Mouse (Mus musculus): ENCODE measurements around the gene Fto. TPM values are rescaled to one million over a fixed set of nuclear protein-coding genes. Genes with fewer than 3 reads are reported as not detected.
A peak's percentile ranks its signal among the peaks of the same experiment; 100 is the strongest.

Gene Fto
- polyA plus RNA-seq, 1 experiment from 2014 or later: 149 TPM

DNA sequence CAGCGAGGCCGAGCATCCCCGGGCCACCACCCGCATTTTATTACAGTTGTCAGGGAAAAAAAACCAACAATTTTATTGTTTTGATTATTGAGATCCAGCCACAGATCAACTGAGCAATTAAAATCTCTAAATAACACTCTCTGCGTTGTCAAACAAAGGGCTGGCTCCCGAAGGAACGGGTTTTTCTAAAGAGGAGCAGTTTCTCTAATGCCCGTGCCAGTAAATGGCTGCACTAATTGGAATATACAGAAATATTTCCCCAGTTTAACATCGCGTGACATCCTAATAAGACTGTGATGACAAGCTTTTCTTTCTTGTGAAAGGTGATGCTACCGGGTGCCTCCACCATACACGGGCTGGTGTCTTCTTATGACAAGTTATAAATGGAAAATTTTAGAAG is 324.9 kb downstream of the Fto start:
- Histone ChIP-seq H3K36me3 (replicated peaks; ENCODE audit: control insufficient read depth, insufficient read depth) (no peaks in the 10 kb centered on the region), H3K4me3 (replicated peaks; ENCODE audit: low read length) (no peak overlapping the region), H3K4me1 (replicated peaks; ENCODE audit: control insufficient read depth, insufficient read depth, low read length) (peaks cover 5% of the 10 kb centered on the region; the same call in 1 of the 2 replicates), H3K9ac (no peak overlapping the region), H3K27ac (no peak overlapping the region), H3K4me2 (replicated peaks) (no peak overlapping the region), H3K27me3 (ENCODE audit: control insufficient read depth, insufficient read depth, low read length) (0 out of 2 replicates have a peak, but pooled peaks cover 5% of the 10 kb centered on the region), H3K9me3 (ENCODE audit: control insufficient read depth, low read length) (no peaks in the 10 kb centered on the region)
- 44% methylated on average over 12 of the region's 12 CpGs for WGBS
- no peak for ATAC-seq (ENCODE audit: low FRiP score)
- DNase-seq (ENCODE audit: low spot score): no peak

DNA sequence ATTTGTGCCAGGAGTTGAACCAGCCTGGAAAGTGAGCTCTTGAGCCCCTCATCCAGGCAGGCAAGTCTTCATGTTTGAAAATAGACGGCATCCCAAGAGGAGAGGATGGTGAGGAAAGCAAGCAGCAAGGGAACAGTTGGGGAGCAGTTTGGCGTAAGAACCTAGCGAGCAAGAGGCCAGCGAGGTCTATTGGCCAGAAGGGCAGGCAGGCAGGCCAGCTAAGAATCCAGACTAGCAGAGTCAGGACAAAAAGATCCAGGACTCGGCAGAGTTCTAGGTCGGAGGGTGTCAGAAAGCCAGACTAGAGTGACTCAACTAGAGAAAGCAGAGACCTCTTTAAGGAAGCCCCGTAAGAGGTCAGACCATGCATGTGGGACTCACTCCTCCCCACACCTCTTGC is 327.1 kb downstream of the Fto start:
- Histone ChIP-seq H3K9ac (no peak overlapping the region), H3K4me2 (replicated peaks) (no peak overlapping the region), H3K9me3 (ENCODE audit: control insufficient read depth, low read length) (no peaks in the 10 kb centered on the region), H3K4me3 (replicated peaks; ENCODE audit: low read length) (no peak overlapping the region), H3K27ac (no peak overlapping the region), H3K4me1 (replicated peaks; ENCODE audit: control insufficient read depth, insufficient read depth, low read length) (peaks cover 9% of the 10 kb centered on the region), H3K27me3 (ENCODE audit: control insufficient read depth, insufficient read depth, low read length) (0 out of 2 replicates have a peak, but pooled peaks cover 4% of the 10 kb centered on the region), H3K36me3 (replicated peaks; ENCODE audit: control insufficient read depth, insufficient read depth) (no peaks in the 10 kb centered on the region)
- 89% methylated on average over 7 of the region's 7 CpGs for WGBS
- no peak for ATAC-seq (ENCODE audit: low FRiP score)
- no peak for DNase-seq (ENCODE audit: low spot score)

DNA sequence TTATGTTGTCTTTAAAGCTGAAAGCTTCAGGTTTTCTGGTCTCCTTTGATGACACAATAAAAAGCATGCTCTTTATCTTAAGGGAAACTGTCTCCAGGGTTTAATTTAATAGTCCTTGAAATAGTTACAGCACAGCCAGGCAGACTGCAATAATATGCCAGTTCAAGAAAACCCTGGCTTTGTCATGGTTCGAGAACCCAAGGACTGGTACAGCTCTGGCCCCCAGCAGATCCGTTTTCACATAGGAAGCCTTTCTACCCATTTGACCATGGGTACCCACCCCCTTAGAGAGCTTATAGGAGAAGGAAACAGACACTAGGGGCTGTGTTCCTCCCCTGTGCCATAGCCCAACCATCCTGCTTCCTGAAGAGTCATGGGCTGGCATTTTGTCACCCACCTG is 332.2 kb downstream of the Fto start:
- Histone ChIP-seq H3K4me1 (replicated peaks; ENCODE audit: control insufficient read depth, insufficient read depth, low read length) (peaks cover 25% of the 10 kb centered on the region), H3K27ac (no peak overlapping the region), H3K27me3 (ENCODE audit: control insufficient read depth, insufficient read depth, low read length) (0 out of 2 replicates have a peak, but pooled peaks cover 4% of the 10 kb centered on the region), H3K36me3 (replicated peaks; ENCODE audit: control insufficient read depth, insufficient read depth) (no peaks in the 10 kb centered on the region), H3K9ac (no peak overlapping the region), H3K4me2 (replicated peaks) (no peak overlapping the region), H3K9me3 (ENCODE audit: control insufficient read depth, low read length) (no peaks in the 10 kb centered on the region), H3K4me3 (replicated peaks; ENCODE audit: low read length) (no peak overlapping the region)
- DNase-seq (ENCODE audit: low spot score): no peak
- ATAC-seq (ENCODE audit: low FRiP score): no peak
- 54% methylated on average over 2 of the region's 2 CpGs for WGBS

DNA sequence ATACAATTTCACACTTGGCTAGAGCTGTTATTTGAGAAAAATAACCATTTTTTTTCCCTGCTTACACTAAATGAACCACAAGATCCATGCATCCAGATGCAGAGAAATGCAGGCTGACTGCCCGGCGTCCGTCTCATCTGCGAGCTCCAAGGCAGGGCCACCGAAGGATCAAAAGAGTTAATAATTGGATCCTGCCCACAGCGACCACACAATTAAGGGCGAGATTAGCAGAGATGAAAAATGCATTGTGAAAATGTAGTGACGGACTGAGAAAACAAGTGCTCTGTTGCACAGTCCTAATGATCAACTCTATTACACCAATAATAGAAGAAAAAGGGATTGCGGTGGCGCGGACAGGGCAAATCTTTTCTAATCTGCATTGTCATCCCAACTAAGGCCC is 334.6 kb downstream of the Fto start:
- H3K4me2 ChIP-seq (replicated peaks): no peak overlapping the region
- DNase-seq (ENCODE audit: low spot score): no peak

DNA sequence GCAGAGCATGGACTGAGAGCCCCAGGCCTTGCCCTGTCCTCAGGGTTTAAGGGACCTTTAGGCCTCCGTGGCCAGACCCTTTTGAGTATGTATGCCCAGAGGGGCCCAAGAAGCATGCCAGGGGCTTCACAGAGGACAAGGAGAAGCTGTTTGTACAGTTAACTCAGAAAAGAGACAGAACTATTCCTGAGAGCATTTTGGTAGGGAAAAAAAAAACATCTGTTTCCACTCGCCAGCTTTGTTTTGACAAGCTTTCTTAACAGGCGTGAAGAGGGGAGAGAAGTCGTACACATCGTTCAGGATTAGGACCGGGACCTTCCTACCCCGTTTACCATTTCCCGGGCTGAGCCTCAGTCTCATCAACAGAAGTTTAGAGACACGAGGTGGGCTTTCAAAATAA is 335.5 kb downstream of the Fto start:
- Histone ChIP-seq H3K27ac (no peak overlapping the region), H3K4me1 (replicated peaks; ENCODE audit: control insufficient read depth, insufficient read depth, low read length) (peaks cover 34% of the 10 kb centered on the region), H3K27me3 (ENCODE audit: control insufficient read depth, insufficient read depth, low read length) (peaks cover 7% of the 10 kb centered on the region; the same call in 1 of the 2 replicates), H3K36me3 (replicated peaks; ENCODE audit: control insufficient read depth, insufficient read depth) (no peaks in the 10 kb centered on the region), H3K4me3 (replicated peaks; ENCODE audit: low read length) (no peak overlapping the region), H3K9me3 (ENCODE audit: control insufficient read depth, low read length) (no peaks in the 10 kb centered on the region), H3K9ac (no peak overlapping the region), H3K4me2 (replicated peaks) (no peak overlapping the region)
- no peak for DNase-seq (ENCODE audit: low spot score)
- WGBS: 29% methylated on average over 9 of the region's 9 CpGs
- ATAC-seq (ENCODE audit: low FRiP score): no peak

More for the DNA sequence above, 334.6 kb downstream of the Fto start:
- Histone ChIP-seq H3K9me3 (ENCODE audit: control insufficient read depth, low read length) (no peaks in the 10 kb centered on the region), H3K4me1 (replicated peaks; ENCODE audit: control insufficient read depth, insufficient read depth, low read length) (peaks cover 31% of the 10 kb centered on the region), H3K36me3 (replicated peaks; ENCODE audit: control insufficient read depth, insufficient read depth) (no peaks in the 10 kb centered on the region), H3K4me3 (replicated peaks; ENCODE audit: low read length) (no peak overlapping the region), H3K27ac (no peak overlapping the region), H3K9ac (no peak overlapping the region), H3K27me3 (ENCODE audit: control insufficient read depth, insufficient read depth, low read length) (peaks cover 11% of the 10 kb centered on the region; the same call in 1 of the 2 replicates)
- no peak for ATAC-seq (ENCODE audit: low FRiP score)
- WGBS: 30% methylated on average over 11 of the region's 11 CpGs

DNA sequence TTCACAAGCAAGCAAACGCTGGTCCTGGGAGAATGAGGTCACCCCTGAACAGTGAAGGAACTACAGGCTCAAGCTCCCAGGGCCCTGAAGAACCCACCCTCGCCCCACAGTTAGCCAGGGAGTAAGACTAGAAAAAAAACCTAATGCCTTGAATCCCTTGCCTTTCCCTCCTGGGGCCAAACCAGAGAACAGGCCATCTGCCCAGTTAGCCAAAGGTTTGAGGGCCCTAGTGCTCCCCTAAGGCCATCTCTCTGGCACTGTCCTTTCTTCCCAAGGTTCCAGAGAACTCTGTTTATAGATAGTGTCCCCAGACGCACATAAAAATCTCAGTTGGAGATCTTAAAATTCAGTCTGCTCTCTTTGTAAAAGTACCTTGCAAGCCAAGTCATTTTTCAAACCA is 340.2 kb downstream of the Fto start:
- Histone ChIP-seq H3K27me3 (ENCODE audit: control insufficient read depth, insufficient read depth, low read length) (peaks cover 7% of the 10 kb centered on the region; the same call in 1 of the 2 replicates), H3K9ac (no peak overlapping the region), H3K36me3 (replicated peaks; ENCODE audit: control insufficient read depth, insufficient read depth) (no peaks in the 10 kb centered on the region), H3K27ac (no peak overlapping the region), H3K9me3 (ENCODE audit: control insufficient read depth, low read length) (no peaks in the 10 kb centered on the region), H3K4me3 (replicated peaks; ENCODE audit: low read length) (no peak overlapping the region), H3K4me2 (replicated peaks) (no peak overlapping the region), H3K4me1 (replicated peaks; ENCODE audit: control insufficient read depth, insufficient read depth, low read length) (peaks cover 19% of the 10 kb centered on the region; the same call in 1 of the 2 replicates)
- no peak for DNase-seq (ENCODE audit: low spot score)
- no peak for ATAC-seq (ENCODE audit: low FRiP score)
- WGBS: 53% methylated on average over 3 of the region's 3 CpGs

DNA sequence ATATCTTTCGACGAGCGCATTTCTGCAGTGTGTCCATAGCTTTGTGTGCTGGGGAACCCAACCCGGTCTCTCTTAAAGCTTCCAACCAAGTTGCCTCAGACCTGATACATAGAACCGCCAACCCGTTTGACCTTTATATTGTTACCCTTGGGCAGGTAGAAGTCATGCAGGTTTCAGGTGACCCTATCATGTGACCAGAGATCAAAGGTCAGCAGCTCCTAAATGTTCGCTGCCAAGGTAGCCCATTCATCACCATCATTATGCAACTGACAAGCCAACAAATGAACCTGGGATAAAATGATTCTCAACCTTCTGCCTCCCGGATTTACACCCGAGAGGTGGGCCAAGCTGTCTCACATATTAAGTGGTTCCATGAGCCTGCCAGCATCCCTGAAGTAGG is 344.1 kb downstream of the Fto start:
- H3K4me3 ChIP-seq (replicated peaks; ENCODE audit: low read length): no peak overlapping the region
- no peaks in the 10 kb centered on the region for H3K9me3 ChIP-seq (ENCODE audit: control insufficient read depth, low read length)
- ATAC-seq (ENCODE audit: low FRiP score) (no peak), DNase-seq (ENCODE audit: low spot score) (no peak)
- H3K27ac ChIP-seq: no peak overlapping the region
- no peaks in the 10 kb centered on the region for H3K36me3 ChIP-seq (replicated peaks; ENCODE audit: control insufficient read depth, insufficient read depth)
- no peaks in the 10 kb centered on the region; the same call in 1 of the 2 replicates for H3K27me3 ChIP-seq (ENCODE audit: control insufficient read depth, insufficient read depth, low read length)
- peaks cover 16% of the 10 kb centered on the region; the same call in 1 of the 2 replicates for H3K4me1 ChIP-seq (replicated peaks; ENCODE audit: control insufficient read depth, insufficient read depth, low read length)
- H3K9ac ChIP-seq: no peak overlapping the region
- H3K4me2 ChIP-seq (replicated peaks): no peak overlapping the region
- 81% methylated on average over 9 of the region's 9 CpGs for WGBS

DNA sequence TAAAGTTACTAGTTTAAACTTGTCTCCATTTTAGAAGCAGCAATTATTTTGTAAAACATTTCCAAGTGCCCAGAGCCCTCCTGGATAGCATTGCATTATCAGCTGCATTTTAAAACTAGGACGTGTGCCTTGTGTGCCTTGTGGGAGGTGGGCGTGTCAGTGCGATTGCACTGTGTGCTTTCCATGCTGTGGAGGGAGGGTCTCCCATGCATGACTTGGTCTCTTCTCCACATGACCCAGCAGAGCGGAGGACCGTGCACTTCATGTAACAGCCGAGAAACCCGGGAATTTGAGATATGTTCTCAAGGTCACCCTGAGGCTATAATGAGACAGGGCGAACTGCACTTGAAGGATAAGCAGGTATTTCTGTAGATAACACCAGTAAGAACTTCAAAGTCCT is 347.6 kb downstream of the Fto start:
- no peaks in the 10 kb centered on the region for H3K9me3 ChIP-seq (ENCODE audit: control insufficient read depth, low read length)
- peaks cover 8% of the 10 kb centered on the region; the same call in 1 of the 2 replicates for H3K4me1 ChIP-seq (replicated peaks; ENCODE audit: control insufficient read depth, insufficient read depth, low read length)
- no peak overlapping the region for H3K4me3 ChIP-seq (replicated peaks; ENCODE audit: low read length)
- no peak overlapping the region for H3K4me2 ChIP-seq (replicated peaks)
- no peaks in the 10 kb centered on the region; the same call in 1 of the 2 replicates for H3K27me3 ChIP-seq (ENCODE audit: control insufficient read depth, insufficient read depth, low read length)
- no peak overlapping the region for H3K9ac ChIP-seq
- DNase-seq (ENCODE audit: low spot score) (no peak), ATAC-seq (ENCODE audit: low FRiP score) (no peak)
- no peak overlapping the region for H3K27ac ChIP-seq
- H3K36me3 ChIP-seq (replicated peaks; ENCODE audit: control insufficient read depth, insufficient read depth): no peaks in the 10 kb centered on the region
- 75% methylated on average over 8 of the region's 8 CpGs for WGBS

DNA sequence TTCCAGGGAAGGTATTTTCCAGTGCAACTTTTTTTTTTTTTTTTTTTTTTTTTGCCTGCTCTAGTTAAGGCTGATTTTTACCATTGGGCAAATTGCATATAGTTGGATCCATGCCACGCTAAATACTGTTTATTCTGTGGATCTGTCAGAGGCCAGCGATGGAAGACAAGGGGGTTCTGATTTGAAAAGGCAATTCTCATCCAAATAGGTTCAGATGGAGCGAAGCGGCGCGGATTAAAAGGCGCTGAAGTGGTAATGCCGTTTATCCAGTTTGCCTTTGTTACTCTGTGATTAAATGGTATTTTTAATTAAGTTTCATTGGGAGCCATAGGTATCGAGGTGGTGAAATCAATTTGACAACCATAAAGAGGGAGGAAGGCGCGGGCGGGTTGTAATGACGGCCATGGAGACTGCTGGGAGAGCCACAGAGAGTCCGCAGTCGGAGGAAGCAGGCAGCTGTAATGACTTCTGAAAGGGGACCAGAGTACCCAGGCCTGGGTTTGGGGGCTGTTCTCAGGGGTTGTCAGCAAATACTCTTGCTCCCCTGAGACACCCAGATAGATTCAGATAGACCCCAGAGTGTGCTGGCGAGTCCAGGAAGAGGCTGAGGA is 356.2 kb downstream of the Fto start:
- Histone ChIP-seq H3K4me3 (replicated peaks; ENCODE audit: low read length) (no peak overlapping the region), H3K4me2 (replicated peaks) (no peak overlapping the region), H3K27ac (no peak overlapping the region), H3K9me3 (ENCODE audit: control insufficient read depth, low read length) (no peaks in the 10 kb centered on the region), H3K4me1 (replicated peaks; ENCODE audit: control insufficient read depth, insufficient read depth, low read length) (peaks cover 8% of the 10 kb centered on the region), H3K27me3 (ENCODE audit: control insufficient read depth, insufficient read depth, low read length) (peaks cover 6% of the 10 kb centered on the region; the same call in 1 of the 2 replicates), H3K9ac (no peak overlapping the region), H3K36me3 (replicated peaks; ENCODE audit: control insufficient read depth, insufficient read depth) (no peaks in the 10 kb centered on the region)
- DNase-seq (ENCODE audit: low spot score) (peak; percentile 46), ATAC-seq (ENCODE audit: low FRiP score) (no peak)
- WGBS: 37% methylated on average over 16 of the region's 16 CpGs

All from hindbrain, embryonic 14.5 days (tissue).